Mouse (Mus musculus) stomach, adult 2 months (tissue): ENCODE results near the gene Gpatch1. TPM values are rescaled to one million over a fixed set of nuclear protein-coding genes. Genes with fewer than 3 reads are reported as not detected.

Source experiments
- polyA plus RNA-seq: library from polyadenylated mRNA; depleted of rRNA; stranded (reverse); fragments of >200 nt; gene quantifications from 2 replicates; pipeline ENCODE4 v1.2.3, GENCODE M21; 2012; rRNA removed

Gene Gpatch1
- polyA plus RNA-seq, result 0.72 and 0.93 TPM in 2 replicates

DNA sequence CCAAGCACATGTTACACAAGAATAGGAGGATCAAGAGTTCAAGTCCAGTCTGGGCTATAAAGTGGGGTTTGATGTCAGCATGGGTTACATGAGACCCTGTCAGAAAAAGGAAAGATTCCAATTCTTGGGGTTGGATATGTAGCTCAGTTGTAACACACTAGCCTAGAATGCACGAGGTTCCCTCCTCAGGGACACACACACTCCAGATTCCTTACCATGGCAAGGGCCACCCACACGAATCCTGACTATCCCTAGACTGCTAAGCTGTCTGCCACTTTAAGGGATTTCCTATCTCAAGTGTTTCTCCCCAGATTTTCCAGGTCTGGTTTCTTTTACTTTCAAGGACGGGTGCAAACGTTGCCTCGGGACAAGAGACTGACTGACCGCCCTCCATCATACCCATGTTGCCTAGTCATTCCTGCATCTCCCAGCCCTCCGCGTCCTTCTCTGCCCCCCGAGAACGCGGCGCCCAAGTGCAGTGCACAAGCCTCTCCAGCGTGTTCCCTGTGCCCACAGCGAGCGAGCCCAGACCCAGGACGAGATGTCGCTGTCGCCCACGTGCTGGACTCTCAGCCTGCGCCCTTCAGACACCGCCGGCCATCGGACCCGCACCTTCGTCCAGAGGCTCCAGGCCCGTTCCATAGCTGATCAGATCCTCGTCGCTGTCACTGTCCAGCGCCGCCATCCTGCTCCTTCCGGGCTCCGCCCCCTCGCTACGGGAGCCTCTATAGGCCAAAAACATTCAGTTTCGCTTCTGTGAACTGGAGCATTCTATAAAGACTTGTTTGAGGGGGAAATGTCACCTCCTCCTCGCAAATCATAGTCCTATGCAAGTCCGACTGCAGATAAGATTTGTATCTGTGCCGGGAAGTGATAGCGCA lies at the start of gene Gpatch1:
TSS of gene Gpatch1 (minus strand) at position 712 of the 881 bp plus-strand sequence.

DNA sequence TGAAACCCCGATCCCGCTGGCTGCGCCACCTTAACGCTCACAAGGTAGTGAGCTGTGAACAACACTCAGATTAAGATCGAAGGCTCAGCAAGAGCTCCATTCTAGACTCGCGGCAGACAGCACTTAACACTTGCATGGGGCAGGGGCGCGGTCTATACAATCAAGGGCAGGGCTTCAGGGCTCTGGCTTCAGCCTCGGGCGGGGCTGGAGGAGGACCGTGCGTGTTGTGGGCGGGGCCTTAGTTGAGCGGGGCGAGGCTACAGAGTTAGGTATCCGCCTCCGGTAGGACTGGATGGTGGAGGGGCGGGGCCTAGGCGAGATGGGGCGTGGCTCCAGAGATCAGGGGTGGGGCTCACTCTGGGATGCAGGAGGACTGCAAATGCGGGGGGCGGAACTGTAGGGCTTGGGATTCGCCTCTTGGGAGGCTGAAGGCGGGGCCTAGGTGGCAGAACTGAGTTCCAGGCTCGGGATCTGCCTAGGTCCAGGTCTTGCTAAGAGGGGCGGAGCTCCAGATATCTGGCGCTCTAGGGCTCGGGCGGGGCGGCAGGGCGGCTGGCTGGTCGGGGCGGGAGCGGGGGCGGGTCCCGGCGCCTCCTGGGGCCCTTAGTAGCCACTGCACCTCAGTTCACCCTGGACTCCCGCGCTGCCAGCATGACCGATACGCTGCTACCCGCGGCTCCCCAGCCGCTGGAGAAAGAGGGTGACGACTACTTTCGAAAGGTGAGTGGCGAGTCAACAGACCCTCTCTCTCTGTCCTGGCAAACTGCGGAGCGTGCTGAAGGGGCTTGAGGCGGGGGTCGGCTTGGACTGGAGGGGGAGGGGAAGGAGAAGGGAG lies 15.7 kb upstream of the Gpatch1 start, which contains the start of gene Rhpn2:
TSS of gene Rhpn2 (plus strand) at position 479 of the 835 bp plus-strand sequence.

Other genes starting within 250 kb of the Gpatch1 start
- gene Cebpa, start 199.1 kb downstream of the Gpatch1 start, polyA plus RNA-seq, result 38.2 and 91.6 TPM in 2 replicates
- gene Slc7a10, start 132.1 kb downstream of the Gpatch1 start, polyA plus RNA-seq, result 1.1 TPM in 2 replicates
- 5.8 and 8.3 TPM in 2 replicates for gene Lrp3, start 102.9 kb downstream of the Gpatch1 start, polyA plus RNA-seq
- gene Rhpn2, start 15.7 kb upstream of the Gpatch1 start, polyA plus RNA-seq, result 10.7 and 15.0 TPM in 2 replicates
- gene Faap24, start 78.4 kb upstream of the Gpatch1 start, polyA plus RNA-seq, result 2.3 and 3.0 TPM in 2 replicates
- gene Cep89, start 78.6 kb upstream of the Gpatch1 start, polyA plus RNA-seq, result 5.0 and 8.3 TPM in 2 replicates
- 0.02 TPM in 1 of 2 replicates, not detected in the other for gene Slc7a9, start 130.4 kb upstream of the Gpatch1 start, polyA plus RNA-seq
- not detected in 2 replicates for gene Tdrd12, start 219.3 kb upstream of the Gpatch1 start, polyA plus RNA-seq
- 21.2 and 54.4 TPM in 2 replicates for gene Nudt19, start 237.9 kb upstream of the Gpatch1 start, polyA plus RNA-seq